Mouse (Mus musculus): ENCODE measurements around the gene Ift80. TPM values are rescaled to one million over a fixed set of nuclear protein-coding genes. Genes with fewer than 3 reads are reported as not detected.

The Ift80 gene
- total RNA-seq, 1 experiment = 9.9 TPM

- TF ChIP-seq CHD2 (IDR thresholded peaks at IDR 0.05; ENCODE audit: low read depth, low read length) = no peak
- 0 out of 2 replicates have a peak, but pooled peaks have one; percentile 52 for TF ChIP-seq ZNF384 (IDR thresholded peaks at IDR 0.05; ENCODE audit: low read depth, low read length)
- in situ Hi-C loops (cut with MboI; ENCODE audit: low sequenced_read_pairs in 2 of 2, unreplicated experiment in 2 of 2) = no loop called here
- DNase-seq (ENCODE audit: low read depth, low spot score) = peak; percentile 80
These were observed 68.9 kb downstream of the Ift80 start for GRCm38 (mm10) chr3:68935498-68935897.

GRCm38 (mm10) chr3:68934259-68934658, 70.1 kb downstream of the Ift80 start:
- Histone ChIP-seq H3K27ac (ENCODE audit: insufficient read depth, low read depth, low read length, poor library complexity, severe bottlenecking) (no peak overlapping the region), H3K9ac (ENCODE audit: insufficient read depth, low read depth, low read length, poor library complexity, severe bottlenecking) (no peak overlapping the region; the same call in 1 of the 2 replicates), H3K9me3 (ENCODE audit: control insufficient read depth, insufficient read depth, low read depth, low read length) (no peaks in the 10 kb centered on the region), H3K4me1 (ENCODE audit: control insufficient read depth in 2 of 2, insufficient read depth in 2 of 2, low read length in 2 of 2, poor library complexity in 1 of 2) (peaks cover 0 to 5% of the 10 kb centered on the region in 2 experiments; a peak in 1 of 4 replicates), H3K36me3 (ENCODE audit: control insufficient read depth, insufficient read depth, low read length, poor library complexity, severe bottlenecking) (no peaks in the 10 kb centered on the region), H3K4me3 (ENCODE audit: insufficient read depth in 1 of 2, low read depth in 1 of 2, low read length in 2 of 2, poor library complexity in 1 of 2, severe bottlenecking in 1 of 2) (no peak overlapping the region)
- no peak for TF ChIP-seq CHD2 (IDR thresholded peaks at IDR 0.05; ENCODE audit: low read depth, low read length)
- no peak for TF ChIP-seq MAFK (IDR thresholded peaks at IDR 0.05; ENCODE audit: insufficient read depth, low read depth, low read length)
- in situ Hi-C loops (cut with MboI; ENCODE audit: low sequenced_read_pairs in 2 of 2, unreplicated experiment in 2 of 2) = no loop called here
- DNase-seq (ENCODE audit: low read depth, low spot score) = no peak

More at GRCm38 (mm10) chr3:68935498-68935897, 68.9 kb downstream of the Ift80 start:
- Histone ChIP-seq H3K4me3 (ENCODE audit: insufficient read depth in 1 of 2, low read depth in 1 of 2, low read length in 2 of 2, poor library complexity in 1 of 2, severe bottlenecking in 1 of 2) (no peak overlapping the region), H3K9me3 (ENCODE audit: control insufficient read depth, insufficient read depth, low read depth, low read length) (no peaks in the 10 kb centered on the region), H3K36me3 (ENCODE audit: control insufficient read depth, insufficient read depth, low read length, poor library complexity, severe bottlenecking) (no peaks in the 10 kb centered on the region), H3K27ac (ENCODE audit: insufficient read depth, low read depth, low read length, poor library complexity, severe bottlenecking) (no peak overlapping the region), H3K9ac (ENCODE audit: insufficient read depth, low read depth, low read length, poor library complexity, severe bottlenecking) (no peak overlapping the region), H3K4me1 (ENCODE audit: control insufficient read depth in 2 of 2, insufficient read depth in 2 of 2, low read length in 2 of 2, poor library complexity in 1 of 2) (0 out of 4 replicates have a peak, but pooled peaks cover 0 to 3% of the 10 kb centered on the region in 2 experiments)

GRCm38 (mm10) chr3:68928619-68929018, 75.8 kb downstream of the Ift80 start:
- H3K36me3 ChIP-seq (ENCODE audit: control insufficient read depth, insufficient read depth, low read length, poor library complexity, severe bottlenecking) = no peaks in the 10 kb centered on the region
- in situ Hi-C loops (cut with MboI; ENCODE audit: low sequenced_read_pairs in 2 of 2, unreplicated experiment in 2 of 2) = no loop called here
- H3K27ac ChIP-seq (ENCODE audit: insufficient read depth, low read depth, low read length, poor library complexity, severe bottlenecking) = no peak overlapping the region
- H3K4me3 ChIP-seq (ENCODE audit: insufficient read depth in 1 of 2, low read depth in 1 of 2, low read length in 2 of 2, poor library complexity in 1 of 2, severe bottlenecking in 1 of 2) = no peak overlapping the region
- H3K9ac ChIP-seq (ENCODE audit: insufficient read depth, low read depth, low read length, poor library complexity, severe bottlenecking) = no peak overlapping the region
- TF ChIP-seq MAFK (IDR thresholded peaks at IDR 0.05; ENCODE audit: insufficient read depth, low read depth, low read length) (no peak), ZC3H11A (IDR thresholded peaks at IDR 0.05; ENCODE audit: borderline replicate concordance, low read depth, low read length) (no peak), ZNF384 (IDR thresholded peaks at IDR 0.05; ENCODE audit: low read depth, low read length) (no peak), HCFC1 (IDR thresholded peaks at IDR 0.05; ENCODE audit: borderline replicate concordance, insufficient read depth, low read length) (no peak), CHD2 (IDR thresholded peaks at IDR 0.05; ENCODE audit: low read depth, low read length) (no peak)
- H3K9me3 ChIP-seq (ENCODE audit: control insufficient read depth, insufficient read depth, low read depth, low read length) = no peaks in the 10 kb centered on the region
- H3K4me1 ChIP-seq (ENCODE audit: control insufficient read depth in 2 of 2, insufficient read depth in 2 of 2, low read length in 2 of 2, poor library complexity in 1 of 2) = peaks cover 5 to 6% of the 10 kb centered on the region in 2 experiments; a peak in 2 of 4 replicates
- peak; percentile 62 for DNase-seq (ENCODE audit: low read depth, low spot score)

GRCm38 (mm10) chr3:68907509-68907908, 96.9 kb downstream of the Ift80 start:
- no peak overlapping the region for H3K4me3 ChIP-seq (ENCODE audit: insufficient read depth in 1 of 2, low read depth in 1 of 2, low read length in 2 of 2, poor library complexity in 1 of 2, severe bottlenecking in 1 of 2)
- no peaks in the 10 kb centered on the region for H3K4me1 ChIP-seq (ENCODE audit: control insufficient read depth in 2 of 2, insufficient read depth in 2 of 2, low read length in 2 of 2, poor library complexity in 1 of 2)
- H3K36me3 ChIP-seq (ENCODE audit: control insufficient read depth, insufficient read depth, low read length, poor library complexity, severe bottlenecking) = no peaks in the 10 kb centered on the region
- no peak overlapping the region for H3K9ac ChIP-seq (ENCODE audit: insufficient read depth, low read depth, low read length, poor library complexity, severe bottlenecking)
- no peak overlapping the region for H3K27ac ChIP-seq (ENCODE audit: insufficient read depth, low read depth, low read length, poor library complexity, severe bottlenecking)
- in situ Hi-C loops (cut with MboI; ENCODE audit: low sequenced_read_pairs in 2 of 2, unreplicated experiment in 2 of 2) = no loop called here
- TF ChIP-seq MAFK (IDR thresholded peaks at IDR 0.05; ENCODE audit: insufficient read depth, low read depth, low read length) (no peak), ZNF384 (IDR thresholded peaks at IDR 0.05; ENCODE audit: low read depth, low read length) (no peak), HCFC1 (IDR thresholded peaks at IDR 0.05; ENCODE audit: borderline replicate concordance, insufficient read depth, low read length) (no peak), ZC3H11A (IDR thresholded peaks at IDR 0.05; ENCODE audit: borderline replicate concordance, low read depth, low read length) (no peak), CHD2 (IDR thresholded peaks at IDR 0.05; ENCODE audit: low read depth, low read length) (no peak)
- H3K9me3 ChIP-seq (ENCODE audit: control insufficient read depth, insufficient read depth, low read depth, low read length) = no peaks in the 10 kb centered on the region
- no peak for DNase-seq (ENCODE audit: low read depth, low spot score)

Data from ES-E14 (cell line).